Mouse (Mus musculus): Measurements from ENCODE around the gene Cacna1d. TPM values are rescaled to one million over a fixed set of nuclear protein-coding genes. Genes with fewer than 3 reads are reported as not detected.

The Cacna1d gene
- polyA plus RNA-seq, 1 experiment: not detected

- TF ChIP-seq USF1 (IDR thresholded peaks at IDR 0.05; ENCODE audit: low read depth): no peak
- peak; percentile 11 for TF ChIP-seq CTCF (IDR thresholded peaks at IDR 0.05; ENCODE audit: control insufficient read depth, insufficient read depth, insufficient read length)
- no peaks in the 10 kb centered on the region for H3K36me3 ChIP-seq (ENCODE audit: control insufficient read depth, insufficient read depth)
- no peak overlapping the region for H3K4me3 ChIP-seq (ENCODE audit: insufficient read depth, poor library complexity, severe bottlenecking)
- H3ac ChIP-seq (ENCODE audit: control insufficient read depth, insufficient read length, low read depth): no peak overlapping the region
- peaks cover 21% of the 10 kb centered on the region for H3K27me3 ChIP-seq (ENCODE audit: control insufficient read depth, insufficient read depth, insufficient read length)
- no peaks in the 10 kb centered on the region for H3K79me3 ChIP-seq (ENCODE audit: low read depth)
- no peaks in the 10 kb centered on the region for H3K79me2 ChIP-seq (ENCODE audit: control insufficient read depth, insufficient read depth)
Observed at GRCm38 (mm10) chr14:30129378-30129777, 361.9 kb downstream of the Cacna1d start.

GRCm38 (mm10) chr14:30124951-30125690 lies 366.1 kb downstream of the Cacna1d start:
- Histone ChIP-seq H3K79me2 (ENCODE audit: control insufficient read depth, insufficient read depth) (no peaks in the 10 kb centered on the region), H3K4me3 (ENCODE audit: insufficient read depth, poor library complexity, severe bottlenecking) (no peak overlapping the region), H3ac (ENCODE audit: control insufficient read depth, insufficient read length, low read depth) (no peak overlapping the region), H3K79me3 (ENCODE audit: low read depth) (no peaks in the 10 kb centered on the region), H3K36me3 (ENCODE audit: control insufficient read depth, insufficient read depth) (no peaks in the 10 kb centered on the region), H3K27me3 (ENCODE audit: control insufficient read depth, insufficient read depth, insufficient read length) (peaks cover 12% of the 10 kb centered on the region)
- no peak for TF ChIP-seq MYOG (IDR thresholded peaks at IDR 0.05; ENCODE audit: control insufficient read depth, extremely low read depth, insufficient read length)
- no peak for TF ChIP-seq USF1 (IDR thresholded peaks at IDR 0.05; ENCODE audit: low read depth)
- no peak for TF ChIP-seq FOSL1 (IDR thresholded peaks at IDR 0.05; ENCODE audit: insufficient read depth, low read length, poor library complexity, severe bottlenecking)
- no peak for TF ChIP-seq MAX (IDR thresholded peaks at IDR 0.05)
- TF ChIP-seq CTCF (IDR thresholded peaks at IDR 0.05; ENCODE audit: control insufficient read depth, insufficient read depth, insufficient read length): no peak
- no peak for TF ChIP-seq CEBPB (IDR thresholded peaks at IDR 0.05; ENCODE audit: low read depth)
- TF ChIP-seq MYOD1 (IDR thresholded peaks at IDR 0.05; ENCODE audit: control insufficient read depth, insufficient read length, low read depth): no peak

- H3K36me3 ChIP-seq (ENCODE audit: control insufficient read depth, insufficient read depth): no peaks in the 10 kb centered on the region
- no peak overlapping the region for H3ac ChIP-seq (ENCODE audit: control insufficient read depth, insufficient read length, low read depth)
- no peaks in the 10 kb centered on the region for H3K79me2 ChIP-seq (ENCODE audit: control insufficient read depth, insufficient read depth)
- no peaks in the 10 kb centered on the region for H3K79me3 ChIP-seq (ENCODE audit: low read depth)
- TF ChIP-seq USF1 (IDR thresholded peaks at IDR 0.05; ENCODE audit: low read depth) (no peak), FOSL1 (IDR thresholded peaks at IDR 0.05; ENCODE audit: insufficient read depth, low read length, poor library complexity, severe bottlenecking) (no peak), MYOD1 (IDR thresholded peaks at IDR 0.05; ENCODE audit: control insufficient read depth, insufficient read length, low read depth) (no peak), MYOG (IDR thresholded peaks at IDR 0.05; ENCODE audit: control insufficient read depth, extremely low read depth, insufficient read length) (no peak), CEBPB (IDR thresholded peaks at IDR 0.05; ENCODE audit: low read depth) (no peak), CTCF (IDR thresholded peaks at IDR 0.05; ENCODE audit: control insufficient read depth, insufficient read depth, insufficient read length) (no peak), MAX (IDR thresholded peaks at IDR 0.05) (no peak)
- H3K27me3 ChIP-seq (ENCODE audit: control insufficient read depth, insufficient read depth, insufficient read length): peaks cover 22% of the 10 kb centered on the region
- H3K4me3 ChIP-seq (ENCODE audit: insufficient read depth, poor library complexity, severe bottlenecking): no peak overlapping the region
Observed at GRCm38 (mm10) chr14:30120023-30120422, 371.2 kb downstream of the Cacna1d start.

GRCm38 (mm10) chr14:30113392-30114108 lies 377.7 kb downstream of the Cacna1d start:
- H3K4me3 ChIP-seq (ENCODE audit: insufficient read depth, poor library complexity, severe bottlenecking): no peak overlapping the region
- no peak for TF ChIP-seq MYOD1 (IDR thresholded peaks at IDR 0.05; ENCODE audit: control insufficient read depth, insufficient read length, low read depth)
- no peak for TF ChIP-seq USF1 (IDR thresholded peaks at IDR 0.05; ENCODE audit: low read depth)
- TF ChIP-seq FOSL1 (IDR thresholded peaks at IDR 0.05; ENCODE audit: insufficient read depth, low read length, poor library complexity, severe bottlenecking): no peak
- no peak for TF ChIP-seq CTCF (IDR thresholded peaks at IDR 0.05; ENCODE audit: control insufficient read depth, insufficient read depth, insufficient read length)
- no peak for TF ChIP-seq MAX (IDR thresholded peaks at IDR 0.05)
- no peak for TF ChIP-seq CEBPB (IDR thresholded peaks at IDR 0.05; ENCODE audit: low read depth)
- no peak for TF ChIP-seq MYOG (IDR thresholded peaks at IDR 0.05; ENCODE audit: control insufficient read depth, extremely low read depth, insufficient read length)
- H3K79me2 ChIP-seq (ENCODE audit: control insufficient read depth, insufficient read depth): no peaks in the 10 kb centered on the region
- peaks cover 9% of the 10 kb centered on the region for H3K27me3 ChIP-seq (ENCODE audit: control insufficient read depth, insufficient read depth, insufficient read length)
- H3K79me3 ChIP-seq (ENCODE audit: low read depth): no peaks in the 10 kb centered on the region
- H3K36me3 ChIP-seq (ENCODE audit: control insufficient read depth, insufficient read depth): no peaks in the 10 kb centered on the region
- no peak overlapping the region for H3ac ChIP-seq (ENCODE audit: control insufficient read depth, insufficient read length, low read depth)

- TF ChIP-seq CEBPB (IDR thresholded peaks at IDR 0.05; ENCODE audit: low read depth) (no peak), CTCF (IDR thresholded peaks at IDR 0.05; ENCODE audit: control insufficient read depth, insufficient read depth, insufficient read length) (no peak), USF1 (IDR thresholded peaks at IDR 0.05; ENCODE audit: low read depth) (no peak), MYOG (IDR thresholded peaks at IDR 0.05; ENCODE audit: control insufficient read depth, extremely low read depth, insufficient read length) (no peak), FOSL1 (IDR thresholded peaks at IDR 0.05; ENCODE audit: insufficient read depth, low read length, poor library complexity, severe bottlenecking) (no peak)
- Histone ChIP-seq H3K79me2 (ENCODE audit: control insufficient read depth, insufficient read depth) (no peaks in the 10 kb centered on the region), H3ac (ENCODE audit: control insufficient read depth, insufficient read length, low read depth) (no peak overlapping the region), H3K36me3 (ENCODE audit: control insufficient read depth, insufficient read depth) (no peaks in the 10 kb centered on the region), H3K79me3 (ENCODE audit: low read depth) (no peaks in the 10 kb centered on the region), H3K4me3 (ENCODE audit: insufficient read depth, poor library complexity, severe bottlenecking) (no peak overlapping the region), H3K27me3 (ENCODE audit: control insufficient read depth, insufficient read depth, insufficient read length) (peaks cover 3% of the 10 kb centered on the region)
Observed at GRCm38 (mm10) chr14:30109079-30109478, 382.2 kb downstream of the Cacna1d start.
